Mouse (Mus musculus) gastrocnemius, postnatal 25 days (tissue): ENCODE data around the gene Grhpr. TPM values are rescaled to one million over a fixed set of nuclear protein-coding genes. Genes with fewer than 3 reads are reported as not detected.
A peak's percentile ranks its signal among the peaks of the same experiment; 100 is the strongest.
"Not testable (repeated sequence)": the region's sequence is repeated elsewhere in the genome, so short reads cannot be mapped to it uniquely, and the experiment has no call there.

Experiments
- DNase-seq: peaks from one replicate; pipeline ENCODE4 v3.0.0; 2022
- total RNA-seq, 2 experiments: library from RNA; stranded (reverse); gene quantifications; 1 replicate in 1 of 2; 2 replicates in 1 of 2; pipeline ENCODE4 v1.2.3; 2021

Gene Grhpr
- total RNA-seq, 2 experiments from 2014 or later: 22.5 to 25.6 TPM

GRCm38 (mm10) chr4:45013537-45013936, 32.3 kb downstream of the Grhpr start:
- no peak for DNase-seq

DNA sequence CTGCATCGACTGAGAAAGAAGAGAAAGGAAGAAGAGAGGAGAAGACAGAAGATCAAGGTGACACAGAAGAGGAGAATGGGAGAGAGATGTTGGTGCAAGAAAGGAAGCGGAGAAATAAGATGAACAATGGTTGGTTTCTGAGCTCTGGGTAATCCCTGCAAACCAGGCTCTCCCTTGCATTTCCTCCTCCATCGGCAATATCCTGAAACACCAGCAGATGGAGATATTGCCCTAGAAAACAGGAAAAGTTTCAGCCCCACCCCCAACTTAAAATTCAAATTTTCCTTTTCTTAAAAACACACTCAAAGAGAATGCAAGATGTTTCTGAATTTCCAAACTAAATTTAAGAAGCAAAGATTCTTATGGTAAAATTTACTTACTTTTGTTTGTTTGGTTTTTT, 34.4 kb downstream of the Grhpr start:
- DNase-seq: no peak

DNA sequence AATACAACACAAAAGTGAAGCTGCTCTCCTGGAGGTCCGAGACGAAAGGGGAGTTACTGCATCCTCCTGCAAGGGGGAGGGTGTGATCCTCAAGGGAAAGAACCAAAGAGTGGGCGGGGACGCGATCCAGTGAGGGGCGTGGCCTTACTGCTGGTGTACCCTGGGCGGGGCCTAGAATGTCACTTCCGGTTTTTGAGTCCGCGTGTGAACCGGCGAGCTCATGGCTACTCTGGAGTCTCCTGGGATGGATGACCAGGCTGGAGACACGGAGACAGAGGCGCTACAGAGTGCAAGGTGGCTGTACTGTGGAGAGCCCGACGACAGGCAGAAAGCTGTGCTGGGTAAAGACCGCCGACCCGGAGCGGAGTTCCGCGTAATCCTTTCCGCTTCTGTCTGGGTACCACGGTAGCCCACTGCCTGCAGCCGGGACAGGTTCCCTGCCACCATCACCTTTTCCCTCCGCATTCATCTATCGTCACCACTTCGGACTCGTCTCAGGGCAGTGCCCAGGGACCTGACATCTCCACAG, 37.3 kb downstream of the Grhpr start, which contains the start of gene Polr1e:
Polr1e (plus strand) TSS at position 132 of the 529 bp plus-strand sequence.
- peak; percentile 83 for DNase-seq

- no peak for DNase-seq
Observed at GRCm38 (mm10) chr4:45019009-45019408, 37.8 kb downstream of the Grhpr start.

DNA sequence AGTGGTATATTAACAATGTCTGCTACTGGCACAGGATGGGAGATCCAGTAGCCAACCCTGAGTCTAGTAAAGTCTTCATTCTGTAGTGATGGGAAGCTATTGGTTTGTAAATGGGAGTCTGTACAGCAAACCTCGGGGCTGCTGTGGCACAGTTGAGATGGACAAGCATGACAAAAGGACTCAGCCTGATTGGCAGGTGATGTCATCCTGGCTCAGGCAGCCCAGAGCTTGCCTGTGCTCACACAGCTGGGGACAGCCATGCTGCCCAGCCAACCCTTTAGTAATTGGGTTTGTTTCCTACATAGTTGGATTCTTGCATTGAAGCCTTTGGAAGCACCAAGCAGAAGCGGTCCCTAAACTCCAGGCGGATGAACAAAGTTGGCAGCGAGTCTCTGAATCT, 45.3 kb downstream of the Grhpr start:
- no peak for DNase-seq

DNA sequence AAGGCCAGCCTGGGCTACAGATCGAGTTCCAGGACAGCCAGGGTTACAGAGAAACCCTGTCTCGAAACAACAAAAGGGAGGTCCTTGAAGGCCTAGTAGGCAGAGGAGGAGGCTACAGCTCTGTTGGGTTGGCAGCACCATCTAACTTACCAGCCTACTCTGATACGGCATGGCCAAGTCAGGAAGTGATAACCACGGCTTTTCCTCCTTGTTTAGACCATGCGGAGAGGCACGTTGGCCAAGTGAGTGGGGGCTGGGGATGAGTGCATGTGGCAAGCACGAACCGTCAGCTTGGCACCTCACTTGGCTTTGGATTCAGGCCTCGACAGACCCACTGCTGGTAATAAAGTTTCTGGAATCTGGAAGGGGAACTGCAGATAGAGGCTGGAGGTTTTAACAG, 51.4 kb downstream of the Grhpr start:
- no peak for DNase-seq

DNA sequence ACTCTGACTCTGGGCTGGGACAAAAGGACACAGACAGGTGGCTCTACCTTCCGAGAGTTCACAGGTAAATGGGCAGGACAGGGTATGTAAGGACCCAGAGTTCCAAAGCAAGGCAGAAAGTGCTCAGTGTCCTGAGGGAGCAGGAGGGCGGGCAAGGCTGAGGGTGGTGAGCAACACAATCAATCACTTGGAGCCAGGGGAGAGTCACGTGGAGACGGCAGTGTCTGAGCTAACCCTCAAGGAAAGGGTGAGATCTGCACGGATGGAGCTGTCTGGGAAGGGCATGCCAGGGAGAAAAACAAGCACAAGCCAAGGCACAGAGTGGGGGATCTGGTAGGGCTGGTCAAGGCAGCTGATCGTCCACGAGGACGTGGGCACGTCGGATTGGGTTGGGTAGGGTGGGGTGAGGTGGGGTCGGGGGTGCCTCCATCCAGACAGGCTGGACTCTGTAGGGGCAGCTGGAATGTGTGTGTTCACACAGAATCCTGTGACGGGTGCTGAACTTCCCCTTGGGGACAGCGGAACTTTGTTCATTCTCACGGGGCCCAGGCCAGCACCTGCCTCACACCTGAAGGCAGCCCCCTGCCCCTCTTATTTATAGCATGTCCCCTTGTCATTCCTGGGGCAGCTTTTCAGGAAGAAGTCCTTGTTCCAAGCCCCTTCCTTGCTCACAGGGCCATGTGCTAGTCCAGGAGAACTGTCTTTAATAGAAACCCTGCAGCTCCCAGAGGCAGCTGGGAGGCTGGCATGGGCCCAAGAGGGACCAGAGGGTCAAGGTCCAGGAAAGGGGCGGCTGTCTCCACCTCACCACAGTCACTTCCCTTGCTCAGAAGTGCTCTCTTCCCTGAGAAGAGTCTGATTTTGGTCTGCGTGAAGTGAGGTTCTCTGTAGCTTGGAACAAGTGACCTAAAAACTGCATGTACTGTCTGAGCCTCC, 53.8 kb downstream of the Grhpr start:
- DNase-seq: no peak

- no peak for DNase-seq
Observed at GRCm38 (mm10) chr4:45036048-45036447, 54.9 kb downstream of the Grhpr start.

GRCm38 (mm10) chr4:45036571-45036970, 55.4 kb downstream of the Grhpr start:
- no peak for DNase-seq

GRCm38 (mm10) chr4:45037455-45038410, 56.5 kb downstream of the Grhpr start:
- DNase-seq: no peak

- not testable (repeated sequence) for DNase-seq
Observed at GRCm38 (mm10) chr4:45038879-45039278, 57.7 kb downstream of the Grhpr start.

DNA sequence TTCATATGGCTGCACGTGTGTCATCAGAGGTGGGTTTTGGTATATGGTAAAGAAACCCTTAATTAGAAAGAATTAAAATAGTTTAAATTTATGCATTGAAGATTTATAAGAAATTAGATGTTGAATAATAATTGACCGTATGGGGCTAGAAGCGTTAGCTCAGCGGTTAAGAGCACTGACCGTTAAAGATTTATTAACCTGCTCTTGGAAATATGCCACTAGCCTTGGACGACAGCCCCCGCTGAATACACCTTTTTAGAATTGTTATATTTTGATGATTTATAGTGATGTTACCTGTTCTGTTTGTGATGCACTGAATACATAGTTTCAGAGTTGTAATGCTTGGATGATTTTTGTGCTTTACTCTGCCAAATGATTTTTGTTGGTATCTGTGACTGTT, 58.4 kb downstream of the Grhpr start:
- not testable (repeated sequence) for DNase-seq

Other genes with a start within 250 kb of the Grhpr start
- 10 to 100 TPM; 13.7 to 16.3 TPM for gene Zcchc7, start 225.5 kb upstream of the Grhpr start, total RNA-seq
- 1 to 10 TPM; 2.8 to 3.4 TPM for gene Zbtb5, start 31.0 kb downstream of the Grhpr start, total RNA-seq
- 1 to 10 TPM; 4.0 to 4.6 TPM for gene Polr1e, start 37.2 kb downstream of the Grhpr start, total RNA-seq
- 1 to 10 TPM; 2.5 TPM for gene Fbxo10, start 103.2 kb downstream of the Grhpr start, total RNA-seq
- gene Tomm5, start 126.7 kb downstream of the Grhpr start, total RNA-seq: 100 to 1,000 TPM in 1 of 2 experiments, 10 to 100 TPM in 1; 84.5 to 103 TPM
- under 1 TPM; 0.51 to 0.56 TPM for gene Frmpd1, start 203.5 kb downstream of the Grhpr start, total RNA-seq